Mouse (Mus musculus) testis, adult 2 months (tissue): ENCODE measurements around the gene Tjap1.

ENCODE experiments used
- CTCF ChIP-seq: fragments of 200-500 bp; IDR thresholded peaks from 2 replicates; pipeline ENCODE4 v1.5.1; 2012; ENCODE audit warnings: low read depth, mild to moderate bottlenecking, inconsistent platforms, low read length, moderate library complexity; ENCODE audit not compliant: control insufficient read depth, insufficient read depth, insufficient replicate concordance
- POLR2A ChIP-seq: fragments of 200-500 bp; IDR thresholded peaks from 2 replicates; pipeline ENCODE4 v1.6.1; 2012; ENCODE audit warnings: low read depth, mild to moderate bottlenecking, inconsistent platforms, low read length, moderate library complexity; ENCODE audit not compliant: control insufficient read depth

GRCm38 (mm10) chr17:46254106-46254505 lies 28.7 kb downstream of the Tjap1 start:
- TF ChIP-seq POLR2A (no peak), CTCF (no peak)
